Mouse (Mus musculus) liver, postnatal 0 days (tissue): ENCODE measurements around the gene Prom2. TPM values are rescaled to one million over a fixed set of nuclear protein-coding genes. Genes with fewer than 3 reads are reported as not detected.
A peak's percentile ranks its signal among the peaks of the same experiment; 100 is the strongest.

Source experiments
- ATAC-seq: fragments of 200-750 bp; cut with Nextera tagmentation; 2 replicates; pipeline ENCODE4 v1.8.0; 2017; ENCODE audit warnings: mild to moderate bottlenecking, moderate library complexity
- DNase-seq: peaks from one replicate; pipeline ENCODE4 v3.0.0-alpha.2; 2016
- H3K27ac ChIP-seq: fragments of 300-500 bp; sonication (generic); 2 replicates; pipeline ENCODE4 v1.5.1; 2014; ENCODE audit warnings: antibody characterized with exemption, moderate library complexity, mild to moderate bottlenecking, low read depth
- H3K27me3 ChIP-seq: fragments of 300-500 bp; sonication (generic); 2 replicates; pipeline ENCODE4 v1.6.1; 2014; ENCODE audit warnings: low read length, control low read depth, mixed read lengths; ENCODE audit not compliant: insufficient read depth
- H3K36me3 ChIP-seq: fragments of 300-500 bp; sonication (generic); replicated peaks from 2 replicates; pipeline ENCODE4 v1.6.1; 2014; ENCODE audit warnings: mild to moderate bottlenecking, control low read depth, low read length, moderate library complexity, mixed read lengths; ENCODE audit not compliant: insufficient read depth
- H3K4me1 ChIP-seq: fragments of 300-500 bp; sonication (generic); 2 replicates; pipeline ENCODE4 v1.6.1; 2014; ENCODE audit warnings: antibody characterized with exemption, mild to moderate bottlenecking, control low read depth; ENCODE audit not compliant: insufficient read depth
- H3K4me2 ChIP-seq: fragments of 300-500 bp; sonication (generic); 2 replicates; pipeline ENCODE4 v1.6.1; 2014; ENCODE audit warnings: low read depth, mild to moderate bottlenecking, low read length, moderate library complexity, mixed read lengths
- H3K4me3 ChIP-seq: fragments of 300-500 bp; sonication (generic); 2 replicates; pipeline ENCODE4 v1.5.1; 2014; ENCODE audit warnings: low read depth, low read length
- H3K9ac ChIP-seq: fragments of 300-500 bp; sonication (generic); replicated peaks from 2 replicates; pipeline ENCODE4 v1.6.1; 2014; ENCODE audit warnings: mild to moderate bottlenecking, moderate library complexity
- H3K9me3 ChIP-seq: fragments of 300-500 bp; sonication (generic); 2 replicates; pipeline ENCODE4 v1.6.1; 2016; ENCODE audit warnings: mild to moderate bottlenecking, control low read depth, low read length, mixed read lengths
- CTCF ChIP-seq: sonication (generic); IDR thresholded peaks from 2 replicates; pipeline ENCODE4 v1.5.1; 2016; ENCODE audit warnings: antibody characterized with exemption, low read depth
- EP300 ChIP-seq: IDR thresholded peaks from 2 replicates; pipeline ENCODE4 v1.6.1; 2016; ENCODE audit warnings: antibody characterized with exemption, low read depth, mild to moderate bottlenecking
- WGBS: fragments of 180-500 bp; shearing (Covaris S2); extraction: QIAGEN DNeasy Blood & Tissue Kit; methylation state at CpG from one replicate; pipeline ENCODE4 v1.1.7; 2014; ENCODE audit not compliant: insufficient replicate concordance; 5-methylcytosine and 5-hydroxymethylcytosine counted together
- polyA plus RNA-seq: library from polyadenylated mRNA; unstranded; fragments of >200 nt; fragmentation: Nextera tagmentation; extraction: Ambion mirVana; gene quantifications from 2 replicates; pipeline ENCODE4 v1.2.1, GENCODE M21; 2015

Gene Prom2
- polyA plus RNA-seq, 1 experiment from 2014 or later = not detected

DNA sequence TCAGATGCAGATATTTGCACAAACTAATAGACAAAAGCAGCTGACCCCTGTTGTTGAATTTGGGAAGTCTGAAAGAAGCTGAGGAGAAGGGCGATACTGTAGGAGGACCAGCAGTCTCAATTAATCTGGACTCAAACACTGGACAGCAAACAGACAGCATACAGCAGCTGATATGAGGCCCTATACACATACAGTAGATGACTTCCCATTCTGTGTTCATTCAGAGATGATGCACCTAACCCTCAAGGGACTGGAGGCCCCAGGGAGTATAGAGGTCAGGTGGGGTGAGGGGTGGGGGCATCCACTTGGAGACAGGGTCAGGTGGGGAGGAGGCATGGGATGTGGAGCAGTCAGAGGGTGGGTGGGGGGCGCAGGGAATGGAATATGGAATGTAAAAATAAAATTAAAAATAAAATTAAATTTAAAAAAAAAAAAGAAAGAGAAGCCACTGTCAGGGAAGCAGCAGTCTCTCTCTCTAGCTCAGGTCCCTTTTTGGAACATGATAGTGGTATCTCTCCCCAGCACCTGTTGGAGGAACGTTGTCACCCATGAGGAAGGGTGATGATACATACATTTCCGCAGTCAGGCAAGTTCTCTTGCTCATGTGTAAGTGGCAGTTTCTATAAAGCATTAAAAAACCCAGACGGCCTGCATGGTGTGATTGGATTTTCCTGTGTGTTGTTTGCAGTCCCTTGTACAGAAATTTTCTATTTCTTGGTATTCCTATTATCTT, 7.2 kb upstream of the Prom2 start:
- no peaks in the 10 kb centered on the region for H3K4me1 ChIP-seq
- no peaks in the 10 kb centered on the region for H3K36me3 ChIP-seq
- no peak overlapping the region for H3K4me2 ChIP-seq
- peak; percentile 42 for TF ChIP-seq EP300
- TF ChIP-seq CTCF = no peak
- WGBS = 50% methylated on average over 5 of the region's 5 CpGs
- DNase-seq = no peak
- H3K9ac ChIP-seq = no peak overlapping the region
- peak; percentile 73 for ATAC-seq
- H3K27me3 ChIP-seq = 0 out of 2 replicates have a peak, but pooled peaks cover 4% of the 10 kb centered on the region
- no peak overlapping the region for H3K27ac ChIP-seq
- H3K4me3 ChIP-seq = no peak overlapping the region
- H3K9me3 ChIP-seq = no peaks in the 10 kb centered on the region

DNA sequence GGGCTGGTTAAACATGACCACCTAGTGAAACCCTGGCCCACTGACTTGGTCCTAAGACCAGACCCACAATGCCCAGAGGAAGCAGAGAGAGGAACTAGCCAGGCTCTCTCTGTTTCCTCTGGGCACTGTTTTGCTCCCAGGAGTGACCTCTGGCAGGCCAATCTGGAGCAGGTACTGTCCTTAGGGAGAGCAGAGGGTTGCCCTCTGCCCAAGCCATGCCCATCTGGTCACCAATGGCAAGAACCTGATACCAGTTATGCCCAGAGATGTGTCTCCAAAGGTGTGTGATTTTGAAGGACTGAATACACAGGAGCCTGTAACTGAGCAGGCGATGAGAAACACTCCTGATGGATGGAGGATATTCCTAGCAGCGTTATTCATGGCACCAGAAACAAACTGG, 430 bp upstream of the Prom2 start:
- no peak overlapping the region for H3K27ac ChIP-seq

GRCm38 (mm10) chr2:127539494-127539893, 1.8 kb downstream of the Prom2 start:
- WGBS = 32% methylated on average over 4 of the region's 4 CpGs
- H3K4me2 ChIP-seq = no peak overlapping the region
- ATAC-seq (no peak), DNase-seq (no peak)
- H3K27ac ChIP-seq = no peak overlapping the region
- H3K9me3 ChIP-seq = no peaks in the 10 kb centered on the region
- H3K27me3 ChIP-seq = peaks cover 30% of the 10 kb centered on the region
- H3K9ac ChIP-seq = no peak overlapping the region
- no peak overlapping the region for H3K4me3 ChIP-seq
- no peaks in the 10 kb centered on the region for H3K4me1 ChIP-seq
- no peaks in the 10 kb centered on the region for H3K36me3 ChIP-seq
- TF ChIP-seq EP300 (no peak), CTCF (peak; percentile 51)

More for the DNA sequence above, 430 bp upstream of the Prom2 start:
- TF ChIP-seq EP300 = no peak
- no peak for TF ChIP-seq CTCF
- H3K36me3 ChIP-seq = no peaks in the 10 kb centered on the region
- no peak overlapping the region for H3K9ac ChIP-seq
- no peak for DNase-seq
- H3K27me3 ChIP-seq = peaks cover 30% of the 10 kb centered on the region
- WGBS = 76% methylated on average over 2 of the region's 2 CpGs
- no peak overlapping the region for H3K4me3 ChIP-seq
- no peak for ATAC-seq
- no peak overlapping the region for H3K4me2 ChIP-seq
- no peaks in the 10 kb centered on the region for H3K9me3 ChIP-seq
- H3K4me1 ChIP-seq = no peaks in the 10 kb centered on the region

DNA sequence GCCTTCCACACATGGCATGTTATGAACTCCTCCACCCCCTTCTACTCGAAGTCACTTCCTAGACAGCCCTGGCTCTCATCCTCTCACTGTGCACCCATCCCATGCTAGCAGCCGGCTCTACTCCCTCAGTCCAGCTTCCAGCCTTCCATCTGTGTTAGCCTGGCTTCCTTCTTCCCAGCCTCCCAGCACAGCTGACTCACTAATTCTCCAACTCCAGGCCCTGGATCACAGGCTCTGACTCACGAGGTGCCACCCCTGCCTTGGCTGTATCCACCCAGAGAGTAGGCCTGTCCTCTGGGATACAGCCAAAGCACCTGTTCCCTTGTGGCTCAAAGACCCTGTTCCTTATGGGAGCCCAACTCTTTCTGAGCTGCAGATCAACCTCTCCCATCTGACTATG, 3.7 kb downstream of the Prom2 start:
- Histone ChIP-seq H3K27ac (no peak overlapping the region), H3K27me3 (peaks cover 25% of the 10 kb centered on the region), H3K4me2 (no peak overlapping the region), H3K4me3 (no peak overlapping the region), H3K36me3 (no peaks in the 10 kb centered on the region), H3K9me3 (no peaks in the 10 kb centered on the region), H3K9ac (no peak overlapping the region), H3K4me1 (no peaks in the 10 kb centered on the region)
- WGBS = 45% methylated on average over 3 of the region's 3 CpGs
- no peak for DNase-seq
- TF ChIP-seq CTCF = no peak
- TF ChIP-seq EP300 = no peak
- no peak for ATAC-seq

GRCm38 (mm10) chr2:127535363-127535762, 5.9 kb downstream of the Prom2 start:
- TF ChIP-seq EP300 (no peak), CTCF (no peak)
- no peak for ATAC-seq

GRCm38 (mm10) chr2:127532379-127532778, 8.9 kb downstream of the Prom2 start:
- Histone ChIP-seq H3K9ac (no peak overlapping the region), H3K4me3 (no peak overlapping the region), H3K4me2 (no peak overlapping the region), H3K36me3 (no peaks in the 10 kb centered on the region), H3K27me3 (no peaks in the 10 kb centered on the region), H3K9me3 (no peaks in the 10 kb centered on the region), H3K4me1 (no peaks in the 10 kb centered on the region), H3K27ac (no peak overlapping the region)
- no peak for ATAC-seq
- DNase-seq = peak; percentile 47
- WGBS = 11% methylated on average over 9 of the region's 9 CpGs
- no peak for TF ChIP-seq CTCF

More at GRCm38 (mm10) chr2:127535363-127535762, 5.9 kb downstream of the Prom2 start:
- Histone ChIP-seq H3K9me3 (no peaks in the 10 kb centered on the region), H3K4me1 (no peaks in the 10 kb centered on the region), H3K4me2 (no peak overlapping the region), H3K4me3 (no peak overlapping the region), H3K9ac (no peak overlapping the region), H3K27ac (no peak overlapping the region), H3K36me3 (no peaks in the 10 kb centered on the region), H3K27me3 (peaks cover 10% of the 10 kb centered on the region)
- WGBS = 76% methylated on average over 9 of the region's 9 CpGs
- no peak for DNase-seq
